Mouse (Mus musculus): ENCODE data around the gene Hdac5.

- TF ChIP-seq CTCF (IDR thresholded peaks at IDR 0.05; ENCODE audit: low read depth) (no peak), EP300 (IDR thresholded peaks at IDR 0.05; ENCODE audit: low read depth) (no peak)
These were observed 10.0 kb downstream of the Hdac5 start for GRCm38 (mm10) chr11:102219994-102220346.
